Mouse (Mus musculus) heart, postnatal 0 days (tissue): ENCODE measurements around the gene Psap.

ENCODE experiments used
- CTCF ChIP-seq: IDR thresholded peaks from 2 replicates; pipeline ENCODE4 v1.5.1; 2016; ENCODE audit warnings: antibody characterized with exemption, control low read depth, low read depth
- EP300 ChIP-seq: IDR thresholded peaks from 2 replicates; pipeline ENCODE4 v1.6.1; 2016; ENCODE audit warnings: antibody characterized with exemption, low read depth

DNA sequence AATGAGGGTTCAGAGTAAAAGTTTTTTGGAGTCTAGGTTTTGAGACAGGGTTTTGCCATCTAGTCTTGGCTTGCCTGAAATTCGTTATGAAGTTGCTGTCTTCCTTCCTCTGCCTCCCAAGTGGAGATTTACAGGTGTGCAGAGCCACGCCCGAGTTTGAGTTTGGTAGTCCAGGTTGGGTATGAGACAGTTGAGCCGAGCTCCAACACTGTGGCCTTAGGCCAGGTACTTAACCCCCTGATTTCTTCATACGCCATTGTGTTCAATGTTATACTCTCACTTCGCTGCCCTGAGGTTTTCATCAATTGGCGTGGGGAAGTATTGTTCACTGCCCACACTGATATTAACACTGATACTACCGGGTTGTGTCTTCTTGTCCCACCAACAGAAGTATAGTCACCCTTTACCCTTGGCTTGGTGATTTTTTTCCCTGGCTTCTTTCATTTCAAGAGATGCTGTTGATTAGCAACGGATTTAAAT, 4.2 kb downstream of the Psap start:
- no peak for TF ChIP-seq CTCF
- TF ChIP-seq EP300, result no peak
